Mouse (Mus musculus) cerebellum, postnatal 25 days (tissue): ENCODE measurements around the gene Selenot.
A peak's percentile ranks its signal among the peaks of the same experiment; 100 is the strongest.

Source experiments
- DNase-seq, 2 experiments: peaks; one replicate each; pipeline ENCODE4 v3.0.0; 2021; ENCODE audit warnings: mixed read lengths in 2 of 2

Selenot gene

DNA sequence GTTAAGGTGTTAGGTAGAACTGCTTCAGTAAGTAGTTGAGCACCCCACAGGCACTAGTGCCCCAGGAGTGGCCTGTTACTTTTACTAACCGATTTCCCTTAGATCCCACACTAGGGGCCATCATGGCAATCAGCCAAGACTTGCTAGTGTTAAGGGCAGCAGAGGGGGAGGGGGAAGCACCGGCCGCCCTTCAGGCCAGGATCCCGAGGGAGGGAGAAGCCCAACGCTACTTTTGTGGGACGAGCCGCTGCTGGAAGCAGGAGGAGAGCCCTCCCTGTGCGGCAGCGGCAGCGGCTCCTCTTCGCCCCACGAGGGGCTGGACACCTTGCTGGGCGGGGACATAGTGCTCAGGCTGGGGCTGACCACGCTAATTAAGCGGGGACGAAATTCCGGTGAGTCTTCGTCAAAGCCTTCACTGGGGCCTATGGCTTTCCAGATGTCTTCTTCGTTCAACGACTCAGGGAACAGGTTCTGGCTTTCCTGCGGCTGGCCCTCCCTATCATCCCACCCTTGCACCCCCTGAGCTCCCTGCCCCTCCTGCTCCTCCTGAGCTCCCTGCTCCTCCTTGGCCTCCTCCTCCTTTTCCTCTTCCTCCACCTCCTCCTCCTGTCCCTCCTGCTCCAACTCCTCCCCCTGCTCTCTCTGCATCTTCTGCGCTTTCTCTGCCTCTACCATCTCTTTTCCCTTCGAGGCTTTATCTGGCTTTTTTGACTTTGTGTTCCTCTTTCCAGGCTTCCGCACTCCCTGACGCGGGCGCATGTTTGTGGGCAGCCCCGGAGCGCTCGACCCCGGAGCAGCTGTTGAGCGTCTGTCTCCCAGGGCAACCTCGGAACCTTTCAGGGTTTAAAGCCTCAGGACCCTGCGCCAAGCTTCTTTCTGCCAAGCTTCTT, 60.2 kb downstream of the Selenot start, which contains the start of gene Erich6:
Gene Erich6 (minus strand): TSS at position 802 of the 890 bp plus-strand sequence.
- peak; percentile 37 to 38 for DNase-seq
